Mouse (Mus musculus): Measurements from ENCODE around the gene Wipf3. TPM values are rescaled to one million over a fixed set of nuclear protein-coding genes. Genes with fewer than 3 reads are reported as not detected.
A peak's percentile ranks its signal among the peaks of the same experiment; 100 is the strongest.

The Wipf3 gene
- polyA plus RNA-seq, 1 experiment from 2014 or later: 1.2 TPM

GRCm38 (mm10) chr6:54539396-54539795, 110.0 kb downstream of the Wipf3 start:
- Histone ChIP-seq H3K36me3 (ENCODE audit: control insufficient read depth, insufficient read depth, low read length) (no peaks in the 10 kb centered on the region), H3K27me3 (replicated peaks; ENCODE audit: control insufficient read depth, insufficient read depth, low read length) (no peaks in the 10 kb centered on the region), H3K4me2 (ENCODE audit: low read length) (no peak overlapping the region), H3K9me3 (ENCODE audit: control insufficient read depth, low read length) (no peaks in the 10 kb centered on the region), H3K4me3 (ENCODE audit: low read depth, low read length) (no peak overlapping the region), H3K27ac (ENCODE audit: low read depth) (no peak overlapping the region), H3K9ac (ENCODE audit: low read length) (no peak overlapping the region), H3K4me1 (replicated peaks; ENCODE audit: control insufficient read depth, insufficient read depth, low read length) (no peaks in the 10 kb centered on the region)
- WGBS: 85% methylated on average over 7 of the region's 7 CpGs
- no peak for ATAC-seq (replicated peaks; ENCODE audit: low FRiP score, low TSS enrichment, low read depth)
- DNase-seq (ENCODE audit: low spot score): no peak

GRCm38 (mm10) chr6:54540252-54540887, 111.0 kb downstream of the Wipf3 start:
- ATAC-seq (replicated peaks; ENCODE audit: low FRiP score, low TSS enrichment, low read depth) (no peak), DNase-seq (ENCODE audit: low spot score) (no peak)
- no peaks in the 10 kb centered on the region for H3K4me1 ChIP-seq (replicated peaks; ENCODE audit: control insufficient read depth, insufficient read depth, low read length)
- no peaks in the 10 kb centered on the region for H3K36me3 ChIP-seq (ENCODE audit: control insufficient read depth, insufficient read depth, low read length)
- 76% methylated on average over 9 of the region's 9 CpGs for WGBS
- no peak overlapping the region for H3K9ac ChIP-seq (ENCODE audit: low read length)
- no peaks in the 10 kb centered on the region for H3K27me3 ChIP-seq (replicated peaks; ENCODE audit: control insufficient read depth, insufficient read depth, low read length)
- H3K9me3 ChIP-seq (ENCODE audit: control insufficient read depth, low read length): no peaks in the 10 kb centered on the region
- no peak overlapping the region for H3K4me2 ChIP-seq (ENCODE audit: low read length)
- no peak overlapping the region for H3K4me3 ChIP-seq (ENCODE audit: low read depth, low read length)
- no peak overlapping the region for H3K27ac ChIP-seq (ENCODE audit: low read depth)

GRCm38 (mm10) chr6:54542836-54543235, 113.4 kb downstream of the Wipf3 start:
- Histone ChIP-seq H3K9me3 (ENCODE audit: control insufficient read depth, low read length) (no peaks in the 10 kb centered on the region), H3K27me3 (replicated peaks; ENCODE audit: control insufficient read depth, insufficient read depth, low read length) (no peaks in the 10 kb centered on the region), H3K4me1 (replicated peaks; ENCODE audit: control insufficient read depth, insufficient read depth, low read length) (no peaks in the 10 kb centered on the region), H3K36me3 (ENCODE audit: control insufficient read depth, insufficient read depth, low read length) (no peaks in the 10 kb centered on the region), H3K9ac (ENCODE audit: low read length) (no peak overlapping the region), H3K4me3 (ENCODE audit: low read depth, low read length) (no peak overlapping the region), H3K27ac (ENCODE audit: low read depth) (no peak overlapping the region), H3K4me2 (ENCODE audit: low read length) (no peak overlapping the region)
- no peak for ATAC-seq (replicated peaks; ENCODE audit: low FRiP score, low TSS enrichment, low read depth)
- no peak for DNase-seq (ENCODE audit: low spot score)
- WGBS: 84% methylated on average over 7 of the region's 7 CpGs

- 84% methylated on average over 2 of the region's 2 CpGs for WGBS
Observed at GRCm38 (mm10) chr6:54543646-54544045, 114.2 kb downstream of the Wipf3 start.

GRCm38 (mm10) chr6:54548314-54549019, 119.1 kb downstream of the Wipf3 start:
- Histone ChIP-seq H3K9ac (ENCODE audit: low read length) (no peak overlapping the region), H3K4me2 (ENCODE audit: low read length) (no peak overlapping the region), H3K27me3 (replicated peaks; ENCODE audit: control insufficient read depth, insufficient read depth, low read length) (no peaks in the 10 kb centered on the region), H3K9me3 (ENCODE audit: control insufficient read depth, low read length) (no peaks in the 10 kb centered on the region), H3K27ac (ENCODE audit: low read depth) (no peak overlapping the region), H3K4me3 (ENCODE audit: low read depth, low read length) (no peak overlapping the region), H3K4me1 (replicated peaks; ENCODE audit: control insufficient read depth, insufficient read depth, low read length) (peaks cover 4% of the 10 kb centered on the region; the same call in 1 of the 2 replicates), H3K36me3 (ENCODE audit: control insufficient read depth, insufficient read depth, low read length) (no peaks in the 10 kb centered on the region)
- no peak for ATAC-seq (replicated peaks; ENCODE audit: low FRiP score, low TSS enrichment, low read depth)
- DNase-seq (ENCODE audit: low spot score): peak; percentile 62
- WGBS: 54% methylated on average over 13 of the region's 13 CpGs

More at GRCm38 (mm10) chr6:54543646-54544045, 114.2 kb downstream of the Wipf3 start:
- Histone ChIP-seq H3K9ac (ENCODE audit: low read length) (no peak overlapping the region), H3K4me1 (replicated peaks; ENCODE audit: control insufficient read depth, insufficient read depth, low read length) (peaks cover 4% of the 10 kb centered on the region; the same call in 1 of the 2 replicates), H3K4me3 (ENCODE audit: low read depth, low read length) (no peak overlapping the region), H3K27me3 (replicated peaks; ENCODE audit: control insufficient read depth, insufficient read depth, low read length) (no peaks in the 10 kb centered on the region), H3K9me3 (ENCODE audit: control insufficient read depth, low read length) (no peaks in the 10 kb centered on the region), H3K36me3 (ENCODE audit: control insufficient read depth, insufficient read depth, low read length) (no peaks in the 10 kb centered on the region), H3K27ac (ENCODE audit: low read depth) (no peak overlapping the region), H3K4me2 (ENCODE audit: low read length) (no peak overlapping the region)
- ATAC-seq (replicated peaks; ENCODE audit: low FRiP score, low TSS enrichment, low read depth) (no peak), DNase-seq (ENCODE audit: low spot score) (no peak)

GRCm38 (mm10) chr6:54549311-54549710, 119.9 kb downstream of the Wipf3 start:
- ATAC-seq (replicated peaks; ENCODE audit: low FRiP score, low TSS enrichment, low read depth) (no peak), DNase-seq (ENCODE audit: low spot score) (no peak)
- H3K4me3 ChIP-seq (ENCODE audit: low read depth, low read length): no peak overlapping the region
- no peaks in the 10 kb centered on the region for H3K9me3 ChIP-seq (ENCODE audit: control insufficient read depth, low read length)
- peaks cover 4% of the 10 kb centered on the region; the same call in 1 of the 2 replicates for H3K4me1 ChIP-seq (replicated peaks; ENCODE audit: control insufficient read depth, insufficient read depth, low read length)
- no peaks in the 10 kb centered on the region for H3K27me3 ChIP-seq (replicated peaks; ENCODE audit: control insufficient read depth, insufficient read depth, low read length)
- H3K4me2 ChIP-seq (ENCODE audit: low read length): no peak overlapping the region
- 60% methylated on average over 4 of the region's 4 CpGs for WGBS
- H3K36me3 ChIP-seq (ENCODE audit: control insufficient read depth, insufficient read depth, low read length): no peaks in the 10 kb centered on the region
- H3K9ac ChIP-seq (ENCODE audit: low read length): no peak overlapping the region
- no peak overlapping the region for H3K27ac ChIP-seq (ENCODE audit: low read depth)

- Histone ChIP-seq H3K4me3 (ENCODE audit: low read depth, low read length) (no peak overlapping the region), H3K4me2 (ENCODE audit: low read length) (no peak overlapping the region), H3K27ac (ENCODE audit: low read depth) (no peak overlapping the region), H3K9ac (ENCODE audit: low read length) (no peak overlapping the region), H3K9me3 (ENCODE audit: control insufficient read depth, low read length) (no peaks in the 10 kb centered on the region), H3K36me3 (ENCODE audit: control insufficient read depth, insufficient read depth, low read length) (no peaks in the 10 kb centered on the region), H3K27me3 (replicated peaks; ENCODE audit: control insufficient read depth, insufficient read depth, low read length) (no peaks in the 10 kb centered on the region), H3K4me1 (replicated peaks; ENCODE audit: control insufficient read depth, insufficient read depth, low read length) (peaks cover 6% of the 10 kb centered on the region; the same call in 1 of the 2 replicates)
- DNase-seq (ENCODE audit: low spot score): no peak
- ATAC-seq (replicated peaks; ENCODE audit: low FRiP score, low TSS enrichment, low read depth): no peak
- 73% methylated on average over 6 of the region's 7 CpGs for WGBS
Observed at GRCm38 (mm10) chr6:54550801-54551323, 121.5 kb downstream of the Wipf3 start.

- WGBS: 81% methylated on average over 9 of the region's 9 CpGs
- Histone ChIP-seq H3K4me1 (replicated peaks; ENCODE audit: control insufficient read depth, insufficient read depth, low read length) (peaks cover 7% of the 10 kb centered on the region; the same call in 1 of the 2 replicates), H3K4me2 (ENCODE audit: low read length) (no peak overlapping the region), H3K9me3 (ENCODE audit: control insufficient read depth, low read length) (no peaks in the 10 kb centered on the region), H3K9ac (ENCODE audit: low read length) (no peak overlapping the region), H3K27ac (ENCODE audit: low read depth) (no peak overlapping the region), H3K36me3 (ENCODE audit: control insufficient read depth, insufficient read depth, low read length) (no peaks in the 10 kb centered on the region), H3K27me3 (replicated peaks; ENCODE audit: control insufficient read depth, insufficient read depth, low read length) (no peaks in the 10 kb centered on the region), H3K4me3 (ENCODE audit: low read depth, low read length) (no peak overlapping the region)
- DNase-seq (ENCODE audit: low spot score): no peak
- ATAC-seq (replicated peaks; ENCODE audit: low FRiP score, low TSS enrichment, low read depth): no peak
Observed at GRCm38 (mm10) chr6:54552721-54553413, 123.5 kb downstream of the Wipf3 start.
